Mouse (Mus musculus): ENCODE measurements around the gene Zmat3. TPM values are rescaled to one million over a fixed set of nuclear protein-coding genes. Genes with fewer than 3 reads are reported as not detected.

Gene Zmat3
- polyA plus RNA-seq, 1 experiment from 2014 or later: 4.9 TPM

GRCm38 (mm10) chr3:32317165-32317900, 48.5 kb downstream of the Zmat3 start:
- no peak overlapping the region for H3K9ac ChIP-seq (ENCODE audit: low read length)
- no peaks in the 10 kb centered on the region for H3K27me3 ChIP-seq (ENCODE audit: control insufficient read depth, insufficient read depth, low read length)
- H3K4me3 ChIP-seq (ENCODE audit: control insufficient read depth in 1 of 2, insufficient read depth in 1 of 2, low read depth in 1 of 2, low read length in 2 of 2): no peak overlapping the region
- WGBS: 26% methylated on average over 12 of the region's 12 CpGs
- H3K4me1 ChIP-seq (ENCODE audit: control insufficient read depth in 2 of 2, insufficient read depth in 2 of 2, low read length in 2 of 2): no peaks in the 10 kb centered on the region
- H3K27ac ChIP-seq (replicated peaks in 1 of 2; ENCODE audit: control insufficient read depth in 1 of 2, insufficient read depth in 1 of 2, low read depth in 2 of 2, low read length in 2 of 2): no peak overlapping the region
- no peaks in the 10 kb centered on the region for H3K9me3 ChIP-seq (ENCODE audit: control insufficient read depth, low read length)
- no peak overlapping the region for H3K4me2 ChIP-seq (ENCODE audit: low read length)
- ATAC-seq (ENCODE audit: insufficient number of reproducible peaks, insufficient read depth, low FRiP score, low read depth): no peak
- H3K36me3 ChIP-seq (ENCODE audit: control insufficient read depth, insufficient read depth, low read length): no peaks in the 10 kb centered on the region

GRCm38 (mm10) chr3:32314746-32315145, 51.1 kb downstream of the Zmat3 start:
- no peaks in the 10 kb centered on the region for H3K4me1 ChIP-seq (ENCODE audit: control insufficient read depth in 2 of 2, insufficient read depth in 2 of 2, low read length in 2 of 2)
- no peaks in the 10 kb centered on the region for H3K36me3 ChIP-seq (ENCODE audit: control insufficient read depth, insufficient read depth, low read length)
- WGBS: 91% methylated on average over 4 of the region's 4 CpGs
- no peak overlapping the region for H3K9ac ChIP-seq (ENCODE audit: low read length)
- no peaks in the 10 kb centered on the region for H3K27me3 ChIP-seq (ENCODE audit: control insufficient read depth, insufficient read depth, low read length)
- H3K4me2 ChIP-seq (ENCODE audit: low read length): no peak overlapping the region
- no peak for ATAC-seq (ENCODE audit: insufficient number of reproducible peaks, insufficient read depth, low FRiP score, low read depth)
- H3K4me3 ChIP-seq (ENCODE audit: control insufficient read depth in 1 of 2, insufficient read depth in 1 of 2, low read depth in 1 of 2, low read length in 2 of 2): no peak overlapping the region
- no peaks in the 10 kb centered on the region for H3K9me3 ChIP-seq (ENCODE audit: control insufficient read depth, low read length)
- no peak overlapping the region for H3K27ac ChIP-seq (replicated peaks in 1 of 2; ENCODE audit: control insufficient read depth in 1 of 2, insufficient read depth in 1 of 2, low read depth in 2 of 2, low read length in 2 of 2)

GRCm38 (mm10) chr3:32304171-32304570, 61.6 kb downstream of the Zmat3 start:
- Histone ChIP-seq H3K9me3 (ENCODE audit: control insufficient read depth, low read length) (no peaks in the 10 kb centered on the region), H3K36me3 (ENCODE audit: control insufficient read depth, insufficient read depth, low read length) (no peaks in the 10 kb centered on the region), H3K9ac (ENCODE audit: low read length) (no peak overlapping the region), H3K4me2 (ENCODE audit: low read length) (no peak overlapping the region), H3K4me1 (ENCODE audit: control insufficient read depth in 2 of 2, insufficient read depth in 2 of 2, low read length in 2 of 2) (no peaks in the 10 kb centered on the region), H3K27ac (replicated peaks in 1 of 2; ENCODE audit: control insufficient read depth in 1 of 2, insufficient read depth in 1 of 2, low read depth in 2 of 2, low read length in 2 of 2) (no peak overlapping the region), H3K27me3 (ENCODE audit: control insufficient read depth, insufficient read depth, low read length) (no peaks in the 10 kb centered on the region), H3K4me3 (ENCODE audit: control insufficient read depth in 1 of 2, insufficient read depth in 1 of 2, low read depth in 1 of 2, low read length in 2 of 2) (no peak overlapping the region)
- 51% methylated on average over 1 of the region's 1 CpGs for WGBS
- no peak for ATAC-seq (ENCODE audit: insufficient number of reproducible peaks, insufficient read depth, low FRiP score, low read depth)

- Histone ChIP-seq H3K27ac (replicated peaks in 1 of 2; ENCODE audit: control insufficient read depth in 1 of 2, insufficient read depth in 1 of 2, low read depth in 2 of 2, low read length in 2 of 2) (no peak overlapping the region), H3K9me3 (ENCODE audit: control insufficient read depth, low read length) (no peaks in the 10 kb centered on the region), H3K4me3 (ENCODE audit: control insufficient read depth in 1 of 2, insufficient read depth in 1 of 2, low read depth in 1 of 2, low read length in 2 of 2) (no peak overlapping the region), H3K9ac (ENCODE audit: low read length) (no peak overlapping the region), H3K36me3 (ENCODE audit: control insufficient read depth, insufficient read depth, low read length) (no peaks in the 10 kb centered on the region), H3K27me3 (ENCODE audit: control insufficient read depth, insufficient read depth, low read length) (no peaks in the 10 kb centered on the region), H3K4me1 (ENCODE audit: control insufficient read depth in 2 of 2, insufficient read depth in 2 of 2, low read length in 2 of 2) (no peaks in the 10 kb centered on the region), H3K4me2 (ENCODE audit: low read length) (no peak overlapping the region)
- WGBS: 24% methylated on average over 4 of the region's 4 CpGs
- ATAC-seq (ENCODE audit: insufficient number of reproducible peaks, insufficient read depth, low FRiP score, low read depth): no peak
Measured at GRCm38 (mm10) chr3:32292001-32292400, 73.8 kb downstream of the Zmat3 start.

Other genes with a start within 250 kb of the Zmat3 start
- 14.1 and 17.0 TPM in 2 replicates for gene Pik3ca, start 31.7 kb upstream of the Zmat3 start, polyA plus RNA-seq (2014; fragmentation: Nextera tagmentation; extraction: Ambion mirVana)
- gene Kcnmb3, start 126.2 kb upstream of the Zmat3 start, polyA plus RNA-seq (2014; fragmentation: Nextera tagmentation; extraction: Ambion mirVana): not detected in 2 replicates
- gene Zfp639, start 144.2 kb upstream of the Zmat3 start, polyA plus RNA-seq (2014; fragmentation: Nextera tagmentation; extraction: Ambion mirVana): 24.8 and 27.2 TPM in 2 replicates
- 65.5 and 68.2 TPM in 2 replicates for gene Mfn1, start 163.5 kb upstream of the Zmat3 start, polyA plus RNA-seq (2014; fragmentation: Nextera tagmentation; extraction: Ambion mirVana)

All from heart, embryonic 14.5 days (tissue).